ENCODE assay signal across 12 mouse cellular contexts in the genomic region with DNA sequence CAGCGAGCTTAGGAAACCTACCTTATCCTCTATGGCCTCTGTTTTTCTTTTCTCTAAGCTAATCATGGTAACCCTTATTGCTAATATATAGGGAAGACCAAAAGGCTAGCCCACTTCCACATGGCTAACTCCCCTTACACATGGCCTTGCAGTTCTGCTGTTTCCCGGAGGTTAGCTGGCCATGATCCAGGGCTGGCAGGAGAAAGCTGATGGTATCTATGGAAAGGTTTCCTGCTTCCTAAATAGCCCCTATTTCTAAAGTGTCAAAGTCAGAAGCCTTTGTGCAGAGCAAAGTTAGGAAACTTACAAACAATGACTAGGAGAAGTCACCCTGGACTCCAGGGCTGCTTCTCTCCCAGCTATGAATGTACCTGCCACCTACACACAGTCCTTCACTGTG.
DNase-seq lines count a peak whose midpoint lies in the region; ATAC-seq and TF ChIP-seq lines count a peak whose summit lies in the region.
"Had no signal": no experiment of that assay in that cellular context is flagged by ENCODE, and none has a peak within 500 bp of the region (broad histone marks: within the 10 kb centered on the region; RNA-seq: fewer than 3 reads in every experiment).

No protein-coding gene starts in this region.

- H3K36me3 ChIP-seq in liver, embryonic 16.5 days (ENCODE audit: control insufficient read depth, insufficient read depth) = no peaks in the 10 kb centered on the region
- H3K36me3 ChIP-seq in liver, postnatal 0 days (replicated peaks; ENCODE audit: insufficient read depth, low read length) = no peaks in the 10 kb centered on the region
- no peaks in the 10 kb centered on the region for H3K36me3 ChIP-seq in forebrain, embryonic 16.5 days (ENCODE audit: control insufficient read depth, insufficient read depth)
- H3K36me3 ChIP-seq: heart, embryonic 13.5 days; midbrain, embryonic 12.5 days had no signal

- no peaks in the 10 kb centered on the region; the same call in 1 of the 2 replicates for H3K4me1 ChIP-seq in liver, embryonic 16.5 days (ENCODE audit: control insufficient read depth, low read depth, low read length)
- no peaks in the 10 kb centered on the region for H3K4me1 ChIP-seq in liver, postnatal 0 days (ENCODE audit: insufficient read depth)
- H3K4me1 ChIP-seq in forebrain, embryonic 16.5 days (replicated peaks; ENCODE audit: control insufficient read depth, insufficient read depth, low read length) = no peaks in the 10 kb centered on the region
- H3K4me1 ChIP-seq: midbrain, embryonic 12.5 days had no signal

- 43% methylated on average over 2 of the region's 2 CpGs for WGBS in liver, embryonic 16.5 days (ENCODE audit: insufficient replicate concordance)
- WGBS in liver, postnatal 0 days (ENCODE audit: insufficient replicate concordance) = 58% methylated on average over 2 of the region's 2 CpGs
- 66% methylated on average over 2 of the region's 2 CpGs for WGBS in forebrain, embryonic 16.5 days

- H3K4me2 ChIP-seq in liver, embryonic 16.5 days (ENCODE audit: low read depth, low read length) = no peak overlapping the region
- no peak overlapping the region for H3K4me2 ChIP-seq in liver, postnatal 0 days (ENCODE audit: low read depth, low read length)
- H3K4me2 ChIP-seq in forebrain, embryonic 16.5 days (ENCODE audit: low read length) = no peak overlapping the region
- H3K4me2 ChIP-seq: heart, embryonic 13.5 days; liver, embryonic 11.5 days; midbrain, embryonic 12.5 days had no signal

- H3K9ac ChIP-seq in liver, embryonic 16.5 days (ENCODE audit: low read depth, low read length) = no peak overlapping the region
- no peak overlapping the region for H3K9ac ChIP-seq in liver, postnatal 0 days (replicated peaks)
- H3K9ac ChIP-seq in forebrain, embryonic 16.5 days (replicated peaks; ENCODE audit: low read depth, low read length) = no peak overlapping the region
- H3K9ac ChIP-seq: heart, embryonic 13.5 days; midbrain, embryonic 12.5 days had no signal

- no peak overlapping the region for H3K27ac ChIP-seq in liver, embryonic 16.5 days (ENCODE audit: low read length)
- no peak overlapping the region for H3K27ac ChIP-seq in liver, postnatal 0 days (ENCODE audit: low read depth)
- H3K27ac ChIP-seq in forebrain, embryonic 16.5 days (ENCODE audit: low read length) = no peak overlapping the region
- H3K27ac ChIP-seq: heart, embryonic 13.5 days; midbrain, embryonic 12.5 days had no signal

- no peak for TF ChIP-seq CTCF in liver, postnatal 0 days (IDR thresholded peaks at IDR 0.05; ENCODE audit: low read depth)

- no peaks in the 10 kb centered on the region for H3K9me3 ChIP-seq in liver, embryonic 16.5 days (replicated peaks; ENCODE audit: control insufficient read depth, low read length)
- H3K9me3 ChIP-seq in liver, postnatal 0 days (ENCODE audit: low read length) = no peaks in the 10 kb centered on the region
- no peaks in the 10 kb centered on the region for H3K9me3 ChIP-seq in forebrain, embryonic 16.5 days (ENCODE audit: control insufficient read depth, low read length)
- H3K9me3 ChIP-seq: heart, embryonic 13.5 days; midbrain, embryonic 12.5 days had no signal

- DNase-seq in adrenal gland, postnatal 14 days = peak; percentile 55
- no peak for DNase-seq in adrenal gland, adult 8-10 months
- DNase-seq in liver, postnatal 0 days = no peak
- peak; percentile 37 to 38 for DNase-seq in kidney, adult 8-10 months
- peak; percentile 51 for DNase-seq in lung, postnatal 14 days
- no peak for DNase-seq in embryo, embryonic 11 days
- DNase-seq: cerebellum, adult 18-20 months had no signal

- no peaks in the 10 kb centered on the region for H3K27me3 ChIP-seq in liver, embryonic 16.5 days (ENCODE audit: control insufficient read depth, insufficient read depth, low read depth, low read length)
- no peaks in the 10 kb centered on the region for H3K27me3 ChIP-seq in liver, postnatal 0 days (ENCODE audit: insufficient read depth, low read length)
- no peaks in the 10 kb centered on the region for H3K27me3 ChIP-seq in forebrain, embryonic 16.5 days (replicated peaks; ENCODE audit: control insufficient read depth, insufficient read depth, low read length)
- H3K27me3 ChIP-seq: heart, embryonic 13.5 days; midbrain, embryonic 12.5 days had no signal

- TF ChIP-seq EP300 in liver, postnatal 0 days (IDR thresholded peaks at IDR 0.05; ENCODE audit: low read depth) = no peak

- 0 out of 2 replicates have a peak, but pooled peaks have one; percentile 22 for ATAC-seq in liver, embryonic 16.5 days (ENCODE audit: low read depth)
- ATAC-seq in liver, postnatal 0 days = no peak
- ATAC-seq in forebrain, embryonic 16.5 days = no peak

- no peak overlapping the region for H3K4me3 ChIP-seq in liver, embryonic 16.5 days (ENCODE audit: low read depth, low read length)
- H3K4me3 ChIP-seq in liver, postnatal 0 days (ENCODE audit: low read depth, low read length) = no peak overlapping the region
- no peak overlapping the region for H3K4me3 ChIP-seq in forebrain, embryonic 16.5 days (replicated peaks; ENCODE audit: low read length)
- H3K4me3 ChIP-seq: heart, embryonic 13.5 days; midbrain, embryonic 12.5 days had no signal

Comparison
In these comparisons a context has a peak if more than half of its experiments do, and no peak if none do; other contexts are left out.
1. DNase-seq: peak in adrenal gland, postnatal 14 days (single experiment), kidney, adult 8-10 months (2 of 2) and lung, postnatal 14 days (single experiment); none in adrenal gland, adult 8-10 months (single experiment), liver, postnatal 0 days (single experiment) and embryo, embryonic 11 days (single experiment).